Mouse (Mus musculus) lung, postnatal 4 days (tissue): ENCODE results near the gene Fmod.

ENCODE experiments used
- DNase-seq, 2 experiments: peaks; one replicate each; pipeline ENCODE4 v3.0.0; 2021

Fmod gene

DNA sequence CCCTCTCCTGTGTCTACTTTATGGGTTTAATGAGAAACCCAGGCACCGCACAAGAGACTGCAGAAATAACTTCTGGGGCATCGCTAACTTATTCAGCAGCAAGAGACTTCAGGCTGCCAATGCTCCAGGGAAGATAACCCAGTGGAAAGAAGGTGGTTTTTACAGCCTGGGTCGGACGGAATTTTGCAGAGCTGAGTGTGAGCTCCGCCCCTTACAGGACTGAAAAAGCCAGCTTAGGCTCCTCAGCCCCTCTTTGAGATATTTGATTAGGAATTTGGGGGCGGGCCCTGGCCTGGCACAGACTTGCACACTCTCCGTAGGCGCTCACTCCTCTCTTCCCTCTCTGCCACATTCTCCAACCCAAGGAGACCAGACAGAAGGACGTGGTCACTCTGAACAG lies at the start of gene Fmod:
Fmod (plus strand) TSS at position 83 of the 400 bp plus-strand sequence.
- DNase-seq = peak; percentile 46 to 69

DNA sequence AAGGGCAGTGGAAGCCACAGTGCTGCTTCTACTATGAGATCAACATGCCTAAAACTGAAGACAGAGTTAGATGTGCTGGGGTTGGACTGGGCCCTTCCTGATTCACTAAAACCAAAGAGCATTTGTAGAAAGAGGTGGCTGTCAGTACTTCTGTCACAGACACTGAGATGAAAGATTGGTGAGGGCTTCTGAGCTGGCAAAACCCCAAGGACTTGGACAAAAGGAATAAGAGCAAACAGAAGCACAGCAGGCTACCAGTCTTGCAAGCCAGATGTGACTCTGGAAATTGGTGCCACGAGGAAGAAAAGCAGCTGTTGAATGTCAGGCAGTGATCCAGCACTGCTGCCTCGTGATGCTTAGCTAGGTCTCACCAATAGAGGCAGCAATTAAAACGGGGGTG lies 48.2 kb upstream of the Fmod start:
- peak; percentile 65 to 85 for DNase-seq

DNA sequence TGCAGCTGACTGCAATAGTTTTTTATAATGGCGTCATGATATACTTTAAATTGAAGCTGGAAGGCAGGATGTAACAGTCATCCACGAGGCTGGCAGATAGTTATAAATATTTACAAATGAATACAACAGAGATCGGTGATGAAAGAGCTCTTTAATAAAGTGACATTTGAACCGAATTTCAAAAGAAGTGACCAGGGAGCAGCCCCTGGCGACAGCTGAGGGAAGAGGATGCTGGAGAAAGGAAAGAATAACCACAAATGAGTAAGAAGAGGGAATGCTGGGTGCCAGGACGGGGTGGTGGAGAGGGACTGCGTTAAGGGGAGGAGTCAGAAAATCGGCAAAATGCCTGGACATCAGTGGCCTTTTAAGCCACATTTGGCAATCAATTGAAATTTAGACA lies 45.8 kb upstream of the Fmod start:
- DNase-seq = peak; percentile 60 to 73

DNA sequence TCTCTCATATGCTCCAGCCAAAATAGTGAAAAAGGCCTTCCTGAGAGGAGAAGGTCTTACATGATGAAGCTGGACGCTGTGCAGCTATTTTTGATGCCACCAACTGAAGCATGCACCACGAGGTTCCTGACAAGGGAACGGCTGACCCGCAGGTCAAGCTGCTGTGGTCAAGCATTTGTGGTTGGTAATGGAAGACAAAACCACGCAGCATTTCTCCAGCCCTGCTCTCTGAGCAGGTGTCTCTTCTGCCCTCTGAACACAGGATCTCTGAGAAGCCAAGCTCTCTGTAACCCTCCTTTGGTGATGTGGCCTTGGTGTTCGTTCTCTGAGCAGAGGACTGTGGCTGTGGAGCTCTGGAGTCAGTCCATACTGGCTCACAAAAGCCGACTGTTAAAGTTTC lies 31.6 kb upstream of the Fmod start:
- no peak for DNase-seq

DNA sequence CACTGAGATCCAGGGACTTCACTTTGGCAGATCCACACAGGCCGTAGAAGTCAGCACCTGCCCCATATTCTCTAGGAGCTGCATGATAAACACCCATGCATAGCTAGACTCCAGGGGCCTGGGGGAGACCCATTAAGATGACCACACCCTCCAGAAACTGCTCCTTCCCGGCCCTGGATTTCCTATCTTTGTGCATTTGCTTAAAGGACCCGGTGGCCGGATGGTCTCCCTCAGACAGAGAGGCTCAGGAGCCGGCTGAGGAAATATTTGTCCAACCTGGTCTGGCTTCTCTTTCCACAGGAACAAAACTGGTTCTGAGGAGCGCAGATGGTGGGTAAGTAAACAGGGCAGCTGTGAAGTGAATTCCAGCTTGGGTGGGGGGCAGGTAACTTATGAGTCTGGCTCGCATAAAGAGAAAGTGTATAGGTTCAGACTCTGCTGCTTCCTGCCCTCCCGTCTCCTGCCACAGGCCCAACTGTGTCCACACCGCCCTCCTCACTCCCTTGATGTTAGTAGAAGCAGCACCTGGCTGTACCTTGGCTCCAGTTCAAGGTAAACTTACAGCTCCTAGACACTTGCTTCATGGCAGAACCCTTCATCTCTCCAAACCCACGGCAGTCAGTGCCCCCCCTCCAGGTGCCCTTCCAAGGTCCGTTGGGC lies 30.8 kb upstream of the Fmod start:
- peak; percentile 61 to 84 for DNase-seq

DNA sequence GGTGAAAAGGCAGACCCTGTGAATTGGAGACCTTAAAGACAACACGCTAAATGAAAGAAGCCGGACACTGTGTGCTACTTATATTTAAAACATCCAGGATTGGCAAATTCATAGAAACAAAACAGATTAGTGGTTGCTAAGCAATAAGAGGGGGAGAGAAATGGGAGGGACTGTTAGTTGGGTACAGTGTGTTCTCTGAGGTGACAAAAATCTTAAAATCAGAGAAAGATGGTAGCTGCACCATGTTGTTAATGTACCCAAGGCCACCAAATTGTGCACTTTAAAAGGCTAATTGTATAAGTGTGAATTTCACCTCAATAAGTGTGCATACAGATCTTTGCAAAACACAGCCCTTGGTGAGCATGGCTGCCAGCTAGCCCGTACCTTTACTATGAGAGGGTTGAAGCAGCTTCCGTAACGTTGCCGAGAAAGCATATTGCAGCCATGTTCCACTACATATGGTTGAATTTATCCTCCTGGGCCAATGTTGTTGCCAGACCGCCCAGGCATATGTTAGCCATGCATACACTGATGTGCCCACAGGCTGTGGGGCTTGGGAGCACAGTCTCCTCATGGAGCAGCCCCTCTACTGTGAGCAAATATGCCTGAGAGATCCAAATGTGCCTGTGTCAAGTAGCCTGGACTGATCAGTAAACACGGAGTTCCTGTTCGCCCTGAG lies 12.6 kb upstream of the Fmod start:
- DNase-seq = no peak

DNA sequence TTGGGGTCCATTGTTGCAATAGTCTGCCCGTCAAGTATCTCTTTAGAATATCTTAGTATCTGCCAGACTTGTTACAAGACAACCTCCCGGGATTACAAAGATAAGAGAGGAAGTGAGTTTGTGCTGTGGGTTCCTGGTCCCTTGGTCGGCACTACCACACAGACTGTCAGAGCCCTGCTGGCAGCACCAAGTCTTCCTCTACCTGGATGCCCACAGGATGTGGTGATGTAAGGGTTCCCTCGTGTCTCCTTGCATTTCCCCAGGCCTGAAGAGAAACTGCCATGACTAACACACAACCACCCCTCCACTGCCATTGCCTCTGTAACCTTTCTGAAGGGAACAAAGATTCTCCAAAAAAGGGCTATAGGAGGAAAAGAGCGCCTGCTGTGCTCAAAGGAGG lies 11.1 kb upstream of the Fmod start:
- DNase-seq = no peak

DNA sequence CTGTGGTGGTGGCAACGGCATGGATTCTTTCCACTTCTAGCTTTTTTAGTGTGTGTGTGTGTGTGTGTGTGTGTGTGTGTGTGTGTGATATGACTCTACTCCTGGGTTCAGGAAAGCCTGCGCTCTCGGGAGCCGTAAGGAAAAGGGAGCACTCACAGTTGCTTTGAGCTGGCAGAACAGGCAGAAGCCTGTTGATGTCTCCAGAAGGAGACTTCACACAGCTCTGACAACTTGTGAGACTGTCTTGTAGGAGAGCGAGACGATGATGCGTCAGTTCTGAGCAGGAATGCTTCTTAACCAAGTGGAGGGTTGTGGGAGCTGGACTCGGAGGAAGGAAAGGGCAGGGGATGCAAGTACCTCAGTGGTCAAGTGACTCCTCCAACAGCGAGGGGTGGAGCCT lies 10.3 kb upstream of the Fmod start:
- no peak for DNase-seq

DNA sequence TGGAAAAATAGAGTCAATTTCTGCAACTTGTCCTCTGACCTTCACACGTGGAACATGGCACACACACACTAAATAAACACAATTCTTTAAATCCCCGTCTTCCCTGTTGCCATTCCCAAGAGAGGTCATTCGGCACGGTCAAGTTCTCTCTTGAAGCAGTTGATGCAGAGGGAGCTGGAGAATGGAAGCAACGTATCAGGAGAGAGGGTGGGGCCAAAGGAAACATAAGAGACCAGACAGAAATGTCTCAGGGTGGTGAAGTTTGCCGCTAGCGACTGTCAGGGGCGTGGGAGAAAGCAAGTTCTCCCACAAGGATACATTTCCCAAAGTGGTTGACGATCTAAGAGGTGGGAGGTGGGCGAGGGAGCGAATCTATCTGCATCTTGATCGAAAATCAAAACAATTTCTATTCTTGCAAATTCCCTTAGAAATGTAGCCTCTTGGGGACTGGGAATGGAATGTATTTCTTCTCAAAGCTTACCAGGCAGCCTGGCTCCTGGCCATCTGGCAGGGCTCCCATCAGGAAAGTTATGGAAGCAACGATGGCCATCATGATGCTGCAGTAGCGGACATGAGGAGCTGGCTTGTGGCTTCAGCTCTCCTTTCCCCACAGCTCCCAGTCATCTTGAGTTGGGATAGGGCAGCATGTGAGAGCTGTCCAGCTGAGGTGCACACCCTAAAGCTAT lies 8.8 kb upstream of the Fmod start:
- peak; percentile 78 to 83 for DNase-seq

DNA sequence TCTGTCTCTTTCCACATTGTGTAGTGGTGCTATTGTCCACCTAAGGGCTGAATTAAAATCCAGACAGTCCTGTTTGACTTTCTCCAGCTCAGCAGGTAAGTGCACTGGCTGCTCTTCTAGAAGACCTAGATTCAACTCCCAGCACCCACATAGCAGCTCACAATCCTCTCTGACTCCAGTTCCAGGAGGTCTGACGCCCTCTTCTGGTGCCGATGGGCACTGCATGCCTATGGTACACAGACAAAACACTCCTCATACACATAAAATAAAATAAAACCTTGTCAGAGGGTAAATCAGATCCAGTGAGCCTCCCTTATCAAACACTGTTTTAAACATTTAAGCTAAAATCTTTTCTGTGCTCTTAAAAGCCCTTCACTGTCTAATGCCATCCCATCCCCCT lies 562 bp upstream of the Fmod start:
- no peak for DNase-seq

DNA sequence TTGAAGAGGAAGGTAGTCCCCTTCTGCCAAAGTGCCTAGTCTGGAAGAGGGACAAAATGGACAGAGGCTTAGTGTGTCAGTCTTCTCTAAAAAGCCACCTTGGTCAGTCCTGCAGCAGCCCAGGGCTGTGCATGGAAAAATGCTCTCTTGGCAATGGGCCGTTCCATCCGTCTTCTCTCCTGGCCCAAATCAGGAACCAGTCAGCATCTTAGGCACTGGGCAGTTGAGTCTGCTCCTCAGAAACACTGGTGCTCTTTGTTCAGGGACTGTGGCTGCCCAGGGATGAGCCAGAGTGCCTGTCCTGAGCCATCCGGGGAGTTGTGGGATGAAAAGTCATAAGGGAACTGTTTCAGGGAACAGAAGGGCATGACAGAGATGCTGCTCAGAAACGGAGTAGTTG lies 1.3 kb downstream of the Fmod start:
- DNase-seq = no peak

DNA sequence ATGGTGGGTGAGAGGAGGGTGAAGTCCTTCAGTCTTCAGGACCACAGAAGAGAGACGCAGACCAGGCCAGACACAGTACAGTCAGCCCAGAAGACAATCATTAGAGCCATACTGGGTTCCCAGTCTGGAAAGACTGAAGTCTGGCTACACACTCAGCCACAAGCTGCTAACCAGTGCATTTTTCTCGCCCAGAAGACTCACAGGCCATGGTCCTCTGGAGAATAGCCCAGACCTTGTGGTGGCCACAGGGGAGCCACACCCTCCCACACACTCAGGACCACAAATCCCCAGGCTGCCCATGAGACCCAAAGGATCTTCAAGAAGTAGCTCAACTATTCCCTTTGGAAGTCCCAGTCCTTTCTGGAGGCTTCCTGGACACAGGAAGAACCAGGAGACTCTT lies 2.3 kb downstream of the Fmod start:
- DNase-seq = no peak

DNA sequence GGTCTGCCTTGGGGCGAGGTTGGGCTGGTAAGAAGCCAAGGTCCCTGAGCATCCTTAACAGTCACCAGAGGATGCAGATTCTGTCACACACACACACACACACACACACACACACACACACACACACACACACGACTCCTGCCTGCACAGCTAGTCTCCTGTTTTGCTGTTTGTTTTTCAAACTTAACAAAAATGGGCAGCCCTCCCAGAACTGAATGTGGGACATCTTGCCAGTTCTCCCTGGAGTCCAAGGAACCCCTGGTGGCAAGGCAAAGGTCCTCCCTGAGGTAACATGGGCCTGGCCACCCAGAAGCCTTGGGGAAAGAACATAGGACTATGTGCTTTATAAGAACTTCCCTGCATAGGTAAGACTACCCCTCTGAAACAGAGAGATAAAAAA lies 4.8 kb downstream of the Fmod start:
- DNase-seq = no peak

DNA sequence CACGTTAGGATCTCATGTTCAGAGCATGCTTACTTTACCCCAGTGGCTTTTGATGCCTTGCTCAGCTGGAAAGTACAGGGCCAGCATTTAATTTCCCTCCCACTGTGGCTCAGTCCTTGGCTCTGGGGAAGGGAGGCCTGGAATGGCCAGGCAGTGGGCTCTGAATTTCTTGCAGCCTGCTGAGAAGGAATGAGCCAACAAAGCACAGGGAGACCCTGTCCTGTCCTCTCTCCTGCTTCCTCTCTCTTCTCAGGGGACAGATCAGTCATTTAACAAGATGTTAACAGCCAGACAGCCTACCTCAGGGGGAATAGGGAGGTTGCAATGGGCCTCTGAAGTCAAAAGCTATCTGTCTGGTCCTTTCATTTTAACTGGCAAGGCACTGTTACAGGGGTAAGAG lies 5.3 kb downstream of the Fmod start:
- DNase-seq = no peak

DNA sequence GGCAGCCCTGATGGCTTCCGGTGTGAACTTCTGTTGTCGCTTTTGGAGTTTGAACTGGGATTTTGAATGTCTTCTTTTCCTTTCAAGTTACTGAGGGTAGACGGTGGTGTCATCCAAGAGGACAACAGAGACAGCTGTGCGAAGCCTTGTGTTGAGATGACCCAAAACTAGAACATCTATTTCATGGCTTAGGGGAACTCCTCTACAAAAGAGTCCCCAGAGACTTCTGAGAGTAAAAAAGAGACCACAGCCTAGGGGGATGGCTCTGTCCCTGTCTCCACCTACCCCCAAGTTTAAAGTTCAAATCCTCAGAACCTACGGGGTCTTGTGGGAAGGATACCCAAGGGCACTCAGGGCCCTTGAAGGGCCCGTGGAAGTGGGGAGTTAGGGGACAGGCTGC lies 7.8 kb downstream of the Fmod start:
- no peak for DNase-seq

DNA sequence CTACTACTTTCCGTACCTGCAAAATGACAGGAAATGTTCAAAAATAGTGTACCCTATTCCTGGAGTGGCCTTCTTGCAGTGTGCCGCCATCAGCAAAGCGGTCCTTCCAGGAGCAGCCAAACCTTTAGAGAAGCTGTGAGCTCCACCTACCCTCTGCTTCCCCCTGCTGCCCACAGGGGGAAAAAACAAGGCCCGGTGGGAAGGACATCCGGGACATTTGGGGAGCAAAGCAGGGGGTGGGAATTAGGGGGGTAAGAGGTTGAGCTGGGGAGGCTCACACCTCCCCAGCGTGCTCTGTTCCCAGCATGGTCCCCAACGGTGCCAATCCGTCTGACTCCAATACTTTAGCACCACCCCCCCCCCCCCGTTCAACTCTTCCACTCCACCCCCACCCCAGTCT lies 8.9 kb downstream of the Fmod start:
- DNase-seq = peak; percentile 83 to 87

DNA sequence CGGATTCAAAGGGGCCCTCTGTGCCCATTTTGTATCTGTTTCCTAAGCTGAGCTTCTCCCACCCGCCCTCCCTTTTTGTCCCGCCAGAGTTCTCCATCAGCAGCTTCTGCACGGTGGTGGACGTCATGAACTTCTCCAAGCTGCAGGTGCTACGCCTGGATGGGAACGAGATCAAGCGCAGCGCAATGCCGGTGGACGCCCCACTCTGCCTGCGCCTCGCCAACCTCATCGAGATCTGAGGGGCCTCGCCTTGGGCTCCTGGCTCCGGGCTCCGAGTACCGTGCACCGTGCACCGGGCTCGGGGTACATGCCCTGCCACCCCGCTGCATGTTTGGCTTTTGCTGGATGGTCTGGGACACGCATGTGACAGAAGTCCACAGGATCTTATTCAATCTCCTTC lies 9.3 kb downstream of the Fmod start:
- DNase-seq = no peak

DNA sequence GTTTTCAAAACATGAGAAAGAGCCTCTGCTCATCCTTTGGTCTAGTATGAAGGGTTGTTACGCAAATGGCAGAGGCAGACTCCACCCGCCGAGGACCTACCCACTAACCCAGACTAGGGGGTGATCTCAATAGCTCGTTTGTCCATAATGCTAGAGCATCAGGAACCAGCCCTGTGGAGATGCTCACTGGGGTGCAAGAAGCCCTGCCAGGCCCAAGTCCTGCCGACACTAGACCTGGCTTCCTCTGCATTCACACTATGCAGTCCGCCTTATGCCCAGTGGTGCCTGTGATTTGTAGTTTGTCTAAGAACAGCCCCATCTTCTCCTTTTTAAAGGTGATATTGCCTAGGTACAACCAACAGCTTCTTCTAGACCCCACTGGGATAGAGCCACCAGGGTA lies 10.4 kb downstream of the Fmod start:
- no peak for DNase-seq

DNA sequence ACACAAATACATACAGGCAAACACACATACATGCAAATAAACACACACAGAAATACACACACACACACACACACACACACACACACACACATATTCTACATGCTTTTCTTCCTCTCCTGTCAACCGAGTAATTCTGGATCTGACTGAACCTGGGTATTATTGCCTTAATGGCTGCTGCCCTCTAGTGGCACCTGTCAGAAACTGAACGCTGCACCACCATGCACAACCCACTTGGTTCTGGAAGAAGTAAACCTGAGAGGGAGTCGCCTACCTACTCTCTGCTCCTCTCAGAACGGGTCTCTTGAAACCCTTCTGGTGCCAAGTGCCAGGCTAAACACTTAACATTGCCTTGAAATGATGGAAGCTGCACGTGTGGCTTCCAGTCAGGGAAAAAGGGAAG lies 11.7 kb downstream of the Fmod start:
- peak; percentile 80 to 86 for DNase-seq

DNA sequence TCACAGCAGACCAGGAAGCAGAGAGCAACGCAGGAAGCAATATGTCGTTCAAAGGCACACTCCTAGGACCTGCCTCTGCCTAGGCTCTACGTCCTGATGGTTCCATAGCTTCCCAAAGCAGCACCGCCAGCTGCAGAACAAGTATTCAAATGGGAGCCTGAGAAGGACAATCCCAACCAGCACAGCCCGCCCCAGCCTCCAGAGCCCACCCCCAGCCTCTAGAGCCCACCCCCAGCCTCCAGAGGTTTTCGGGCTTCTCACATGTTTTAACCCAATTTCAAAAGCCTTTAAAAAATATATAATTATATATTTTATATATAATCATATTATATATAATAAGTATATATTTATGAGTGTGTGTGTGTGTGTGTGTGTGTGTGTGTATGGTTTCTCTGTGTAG lies 12.5 kb downstream of the Fmod start:
- no peak for DNase-seq

DNA sequence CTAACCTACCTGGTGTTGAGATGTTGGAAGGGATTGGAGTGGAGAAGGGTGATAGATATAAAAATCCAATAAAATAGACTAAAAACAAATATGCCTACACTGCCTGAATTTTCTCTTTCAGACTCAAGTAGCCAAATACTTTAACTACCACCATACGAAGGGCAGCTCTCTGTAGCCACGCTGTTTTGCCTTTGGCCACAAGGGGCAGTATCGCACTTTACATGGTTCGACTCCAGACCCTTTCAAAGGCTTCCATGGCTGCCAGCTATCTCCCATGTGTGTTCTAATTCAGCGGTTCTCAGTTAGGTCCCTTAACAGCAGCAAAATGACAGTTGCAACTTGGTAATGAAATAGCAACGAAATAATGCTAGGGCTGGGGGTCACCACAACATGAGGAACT lies 16.2 kb downstream of the Fmod start:
- peak; percentile 85 to 92 for DNase-seq

DNA sequence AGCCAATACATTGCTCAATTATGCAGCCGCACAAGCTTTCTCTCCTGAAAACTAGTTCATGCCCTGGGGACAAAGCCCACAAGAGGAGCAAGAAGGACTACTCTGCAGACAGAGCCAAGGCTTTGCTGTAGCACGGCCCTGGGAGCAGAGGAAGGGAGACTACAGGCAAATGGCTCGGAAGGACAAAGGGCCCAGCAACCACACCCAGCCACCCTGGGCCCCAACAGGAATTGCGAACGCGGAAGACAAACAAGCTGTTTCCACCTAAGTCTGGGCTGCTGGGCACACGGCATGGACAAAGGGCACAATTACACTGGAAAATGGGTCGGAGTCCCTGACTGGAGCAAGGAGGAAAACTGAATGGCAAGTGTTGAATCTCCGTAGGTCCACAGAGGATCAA lies 18.0 kb downstream of the Fmod start:
- peak; percentile 44 to 62 for DNase-seq

DNA sequence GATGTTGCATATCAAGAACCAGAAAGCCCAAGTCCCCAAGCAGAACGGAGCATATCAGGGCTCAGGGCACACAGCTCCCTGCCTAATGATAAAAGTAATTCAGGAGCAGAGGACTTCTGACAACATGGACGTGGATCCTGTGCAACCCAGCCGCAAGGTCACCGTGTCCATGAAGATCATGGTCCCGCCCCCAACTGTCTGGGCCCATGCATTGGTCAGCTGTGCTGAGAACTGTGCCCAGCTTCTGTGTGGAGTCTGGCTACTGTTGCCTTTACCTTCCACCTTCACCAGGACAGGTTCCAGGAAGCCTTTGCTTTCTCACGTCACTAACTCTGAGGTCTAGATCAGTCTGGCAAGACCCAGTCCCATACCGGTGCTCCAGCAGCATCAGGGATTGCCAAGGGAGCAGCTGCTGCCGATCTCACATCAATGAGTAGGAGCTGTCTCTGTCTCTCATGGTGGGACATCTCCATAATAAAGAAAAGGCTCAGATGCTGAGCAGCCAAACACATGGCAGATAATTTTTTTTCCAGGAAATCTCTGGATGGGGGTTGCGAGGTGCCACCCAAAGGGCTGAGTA lies 18.7 kb downstream of the Fmod start:
- no peak for DNase-seq

DNA sequence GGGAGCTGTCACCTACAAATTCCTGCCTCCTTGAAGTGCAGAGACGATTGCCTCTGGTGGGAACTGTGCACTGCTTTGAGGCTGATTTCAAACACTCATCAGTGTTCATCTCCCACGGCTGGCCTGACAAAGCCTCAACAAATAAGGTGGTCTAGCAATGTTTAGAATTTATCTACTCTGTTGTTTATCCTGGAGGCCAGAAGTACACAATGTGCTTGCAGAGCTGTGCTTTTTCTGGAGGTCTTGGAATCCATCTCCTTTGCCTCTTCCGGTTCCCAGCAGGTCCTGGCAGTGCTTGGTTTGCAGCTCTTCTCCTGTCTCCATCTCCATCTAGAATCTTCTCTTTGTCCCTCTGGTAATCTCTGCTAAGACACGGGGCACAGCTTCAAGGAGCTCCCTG lies 19.2 kb downstream of the Fmod start:
- DNase-seq = no peak
